Mouse (Mus musculus) right cerebral cortex, postnatal 36 days (tissue): Measurements from ENCODE around the gene Slc30a3.
"Not testable (repeated sequence)": the region's sequence is repeated elsewhere in the genome, so short reads cannot be mapped to it uniquely, and the experiment has no call there.

Source experiments
- DNase-seq, 2 experiments: peaks; one replicate each; pipeline ENCODE4 v3.0.0; 2022; ENCODE audit warnings: low spot score in 2 of 2, mixed read lengths in 1 of 2

Gene Slc30a3

GRCm38 (mm10) chr5:31093151-31094041 lies 14.6 kb downstream of the Slc30a3 start:
- DNase-seq, result peak in 1 of 2 experiments; percentile 56

GRCm38 (mm10) chr5:31092231-31092975 lies 15.6 kb downstream of the Slc30a3 start:
- DNase-seq, result peak in 1 of 2 experiments; percentile 56

GRCm38 (mm10) chr5:31087131-31087530 lies 20.9 kb downstream of the Slc30a3 start:
- DNase-seq, result no peak

- DNase-seq, result no peak
These were observed 21.4 kb downstream of the Slc30a3 start for GRCm38 (mm10) chr5:31086606-31087005.

- DNase-seq, result no peak
These were observed 24.1 kb downstream of the Slc30a3 start for GRCm38 (mm10) chr5:31083949-31084348.

- no peak for DNase-seq
These were observed 25.0 kb downstream of the Slc30a3 start for GRCm38 (mm10) chr5:31082935-31083625.

- DNase-seq, result no peak
These were observed 25.7 kb downstream of the Slc30a3 start for GRCm38 (mm10) chr5:31082355-31082754.

- DNase-seq, result no peak
These were observed 26.7 kb downstream of the Slc30a3 start for GRCm38 (mm10) chr5:31081386-31081785.

GRCm38 (mm10) chr5:31080795-31081164 lies 27.3 kb downstream of the Slc30a3 start:
- no peak for DNase-seq

GRCm38 (mm10) chr5:31080059-31080794 lies 27.8 kb downstream of the Slc30a3 start:
- DNase-seq, result peak; percentile 64 to 79

- DNase-seq, result no peak
These were observed 31.7 kb downstream of the Slc30a3 start for GRCm38 (mm10) chr5:31076346-31076745.

GRCm38 (mm10) chr5:31073176-31073575 lies 34.9 kb downstream of the Slc30a3 start:
- DNase-seq, result no peak

- no peak for DNase-seq
These were observed 36.2 kb downstream of the Slc30a3 start for GRCm38 (mm10) chr5:31071821-31072220.

- no peak for DNase-seq
These were observed 37.0 kb downstream of the Slc30a3 start for GRCm38 (mm10) chr5:31071059-31071458.

- no peak for DNase-seq
These were observed 38.2 kb downstream of the Slc30a3 start for GRCm38 (mm10) chr5:31069810-31070209.

- DNase-seq, result no peak
These were observed 52.6 kb downstream of the Slc30a3 start for GRCm38 (mm10) chr5:31055216-31056140.

- peak; percentile 91 to 94 for DNase-seq
These were observed 53.5 kb downstream of the Slc30a3 start, which contains the start of gene Cad for GRCm38 (mm10) chr5:31054261-31055215. Gene Cad (plus strand): TSS chr5:31054780.

- DNase-seq, result not testable (repeated sequence)
These were observed 54.3 kb downstream of the Slc30a3 start for GRCm38 (mm10) chr5:31053728-31054127.

- no peak for DNase-seq
These were observed 57.6 kb downstream of the Slc30a3 start for GRCm38 (mm10) chr5:31050427-31050826.
